Mouse (Mus musculus) frontal cortex, adult 2 months (tissue): ENCODE data around the gene Sult1a1. TPM values are rescaled to one million over a fixed set of nuclear protein-coding genes. Genes with fewer than 3 reads are reported as not detected.
"Not testable (repeated sequence)": the region's sequence is repeated elsewhere in the genome, so short reads cannot be mapped to it uniquely, and the experiment has no call there.

Experiments used
- DNase-seq, 2 experiments: peaks; one replicate each; pipeline ENCODE4 v3.0.0; 2022; ENCODE audit warnings: low spot score in 1 of 2; ENCODE audit errors: extremely low spot score in 1 of 2
- polyA plus RNA-seq: library from polyadenylated mRNA; depleted of rRNA; stranded (reverse); fragments of >200 nt; gene quantifications from 2 replicates; pipeline ENCODE4 v1.2.3, GENCODE M21; 2012

The Sult1a1 gene
- polyA plus RNA-seq, 1 experiment = 11.1 TPM

DNA sequence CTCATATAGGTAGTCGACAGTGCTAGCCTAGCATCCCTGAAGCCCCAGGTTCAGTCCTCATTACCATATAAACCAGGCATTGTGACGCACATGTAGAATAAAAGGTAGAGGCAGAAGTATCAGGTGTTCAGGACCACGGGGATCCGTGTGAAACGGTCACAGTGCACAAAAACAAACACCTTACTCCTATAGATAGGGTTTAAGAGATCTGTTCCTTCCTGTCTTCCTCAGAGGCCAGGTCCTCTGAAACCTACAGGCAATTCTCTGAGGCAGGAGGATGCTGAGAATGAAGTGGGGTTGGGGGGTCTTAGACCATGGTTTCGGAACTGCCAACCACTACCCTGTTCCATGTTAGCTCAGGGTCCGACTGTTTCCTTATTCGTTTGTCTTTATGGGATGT lies 21.6 kb upstream of the Sult1a1 start:
- DNase-seq = no peak

DNA sequence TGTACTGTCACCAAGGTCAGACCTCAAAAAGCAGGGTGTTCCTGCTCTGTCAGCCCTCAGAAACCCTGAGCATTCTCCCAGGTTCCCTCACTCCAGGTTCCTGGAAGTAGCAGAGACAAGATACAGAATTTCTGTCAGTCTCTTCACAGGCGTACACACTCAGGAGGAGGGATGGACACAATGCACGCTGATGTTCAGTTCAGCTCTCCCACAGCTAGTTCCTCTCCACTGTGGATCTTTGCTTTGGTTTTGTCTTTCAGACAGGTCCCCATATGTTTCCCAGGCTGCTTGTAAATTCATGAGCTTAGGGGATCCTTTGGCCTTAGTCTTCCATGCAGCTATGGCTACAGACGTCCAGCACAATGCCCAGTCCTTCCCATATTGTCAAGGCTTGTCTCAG lies 20.7 kb upstream of the Sult1a1 start:
- no peak for DNase-seq

DNA sequence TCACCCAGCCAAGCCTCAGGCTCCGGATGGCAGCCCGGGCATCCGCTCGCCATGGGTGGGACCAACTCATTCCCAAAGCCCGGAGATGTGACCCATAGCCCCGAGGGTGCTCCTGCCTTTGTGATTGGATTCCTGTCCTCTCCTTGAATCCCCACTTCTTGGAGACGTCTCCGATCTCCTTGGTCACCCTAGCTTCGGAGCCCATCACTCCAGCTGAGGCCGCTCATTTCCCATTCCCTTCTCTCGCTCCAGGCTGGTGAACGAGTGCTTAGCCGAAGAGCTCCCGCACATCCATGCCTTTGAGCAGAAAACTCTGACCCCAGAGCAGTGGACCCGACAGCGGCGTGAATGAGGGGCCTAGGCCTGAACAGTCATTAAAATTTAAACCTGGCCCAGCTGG lies 20.1 kb upstream of the Sult1a1 start:
- DNase-seq = no peak

DNA sequence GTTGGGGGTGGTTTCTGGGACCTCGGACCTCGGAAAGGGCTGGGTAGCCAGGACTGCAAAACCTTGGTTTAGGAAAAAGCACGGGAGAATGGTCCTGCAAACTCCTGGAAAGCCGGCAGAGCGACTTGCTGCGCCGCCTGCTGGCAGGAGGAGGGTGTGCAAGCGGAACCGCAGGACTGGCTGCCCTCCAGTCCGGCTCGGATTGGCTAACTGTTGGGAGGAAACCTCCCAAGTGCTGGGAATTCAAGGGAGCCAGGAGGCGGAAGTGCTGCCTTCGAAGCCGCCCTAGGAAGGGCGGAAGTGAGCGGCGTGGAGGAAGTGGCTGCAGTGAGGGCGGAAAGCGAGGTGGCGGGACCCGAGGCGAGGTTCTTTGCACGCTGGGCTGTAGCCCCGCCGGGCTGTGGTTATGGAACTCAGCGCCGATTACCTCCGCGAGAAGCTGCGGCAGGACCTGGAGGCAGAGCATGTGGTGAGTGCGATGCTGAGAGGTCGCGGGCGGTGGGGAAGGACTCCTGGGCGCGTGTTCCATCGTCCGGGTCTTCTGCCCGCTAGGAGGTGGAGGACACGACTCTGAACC lies 19.5 kb upstream of the Sult1a1 start, which contains the start of gene Slx1b:
Gene Slx1b, minus strand, starts transcription at position 154 of the 577 bp plus-strand sequence.
- DNase-seq = peak; percentile 91 to 97

DNA sequence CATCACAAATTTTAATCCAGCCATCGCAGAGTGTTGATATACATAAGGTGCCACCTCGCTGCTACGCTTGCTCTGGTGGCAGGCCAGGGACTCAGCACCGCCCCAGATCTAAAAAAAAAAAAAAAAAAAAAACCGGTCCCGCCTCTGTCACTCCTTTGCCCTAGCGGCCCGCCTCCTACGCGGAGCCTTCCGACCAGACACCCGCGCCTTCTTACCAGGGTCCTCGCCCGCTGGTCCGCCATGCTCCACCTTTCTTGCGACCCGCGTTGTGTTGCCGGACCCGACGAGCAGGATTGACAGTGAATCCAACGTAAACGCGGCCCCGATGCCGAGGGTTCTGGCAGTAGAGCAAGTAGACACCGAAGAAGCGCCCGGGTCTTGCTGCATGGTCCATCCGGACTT lies 19.0 kb upstream of the Sult1a1 start, which contains the start of gene Bola2:
Gene Bola2, plus strand, starts transcription at position 192 of the 402 bp plus-strand sequence.
- DNase-seq = no peak

DNA sequence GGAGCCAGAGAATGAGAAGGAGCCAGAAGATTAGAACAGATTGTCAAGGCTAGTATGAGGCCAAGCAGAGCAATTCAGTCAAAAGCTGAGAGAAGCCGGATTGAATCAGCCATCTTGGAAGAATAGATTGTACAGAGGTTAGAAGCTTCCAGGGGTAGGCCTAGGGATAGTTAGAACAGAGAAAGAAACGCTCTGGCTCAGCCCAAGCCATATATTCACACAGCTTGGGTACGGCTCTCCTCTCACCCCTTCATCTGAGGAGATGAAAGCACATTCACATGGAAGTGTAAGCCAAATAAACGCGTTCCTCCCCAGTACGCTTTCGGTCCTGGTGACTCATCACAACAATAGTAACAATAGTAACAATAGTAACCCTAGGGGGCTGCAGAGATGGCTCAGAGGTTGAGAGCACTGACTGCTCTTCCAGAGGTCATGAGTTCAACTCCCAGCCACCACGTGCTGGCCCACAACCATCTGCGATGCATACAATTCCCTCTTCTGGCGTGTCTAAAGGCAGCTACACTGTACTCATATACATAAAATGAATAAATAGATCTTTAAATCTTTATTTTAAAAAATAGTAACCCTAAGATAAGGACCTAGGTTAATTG lies 18.3 kb upstream of the Sult1a1 start:
- no peak for DNase-seq

DNA sequence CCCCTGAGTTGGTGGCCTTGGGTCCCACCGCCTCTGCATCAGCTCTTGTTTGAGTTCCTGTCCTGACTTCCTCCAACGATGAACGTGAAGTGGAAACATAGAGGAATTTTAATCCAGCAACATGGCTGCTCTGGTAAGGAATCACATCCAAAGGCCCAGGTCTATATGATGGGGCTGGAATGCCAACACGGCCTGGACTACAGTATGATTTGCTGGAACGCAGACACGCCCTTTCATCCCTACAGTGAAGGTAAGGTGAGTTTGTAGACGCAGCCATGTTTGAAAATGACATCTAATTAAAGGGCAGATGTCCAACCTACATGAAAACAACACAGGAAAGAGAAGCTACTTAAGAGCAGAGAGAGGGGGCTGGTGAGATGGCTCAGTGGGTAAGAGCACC lies 17.5 kb upstream of the Sult1a1 start:
- DNase-seq = no peak

DNA sequence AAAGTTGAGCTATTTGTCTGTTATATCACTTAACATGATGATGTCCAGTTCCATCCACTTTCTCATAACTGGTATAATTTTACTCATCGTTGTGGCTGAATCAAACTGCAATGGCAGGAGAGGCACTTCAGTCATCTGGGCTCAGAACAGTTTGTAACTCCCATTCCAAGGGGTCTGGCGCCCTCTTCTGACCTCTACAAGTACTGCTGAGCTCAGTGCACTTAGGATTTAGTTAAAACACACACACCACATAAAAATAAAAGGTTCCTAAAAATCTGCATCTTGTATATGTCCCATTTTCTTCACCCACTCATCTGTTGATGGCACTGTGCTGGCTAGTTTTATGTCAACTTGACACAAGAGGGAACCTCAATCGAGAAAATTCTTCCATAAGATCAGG lies 17.0 kb upstream of the Sult1a1 start:
- peak; percentile 59 to 93 for DNase-seq

DNA sequence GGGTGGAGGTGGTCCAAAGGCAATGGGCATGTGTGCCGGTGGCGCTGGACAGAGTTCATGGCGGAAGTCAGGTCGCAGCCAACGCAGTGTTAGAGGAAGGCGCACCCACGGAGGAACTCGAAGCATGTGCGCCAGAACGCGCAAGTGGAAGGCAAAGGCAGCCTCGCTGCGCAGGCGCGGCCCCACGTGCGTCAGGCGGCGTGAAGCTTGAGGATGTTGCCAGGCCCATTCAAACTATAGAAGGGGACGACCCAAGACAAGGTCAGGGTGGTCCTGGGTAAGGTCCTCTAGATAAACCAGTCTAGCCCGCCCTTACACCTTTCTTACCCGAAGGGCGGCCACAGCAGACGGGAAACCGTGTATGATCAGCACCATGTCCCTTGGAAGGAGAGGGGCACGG lies 16.2 kb upstream of the Sult1a1 start:
- no peak for DNase-seq

DNA sequence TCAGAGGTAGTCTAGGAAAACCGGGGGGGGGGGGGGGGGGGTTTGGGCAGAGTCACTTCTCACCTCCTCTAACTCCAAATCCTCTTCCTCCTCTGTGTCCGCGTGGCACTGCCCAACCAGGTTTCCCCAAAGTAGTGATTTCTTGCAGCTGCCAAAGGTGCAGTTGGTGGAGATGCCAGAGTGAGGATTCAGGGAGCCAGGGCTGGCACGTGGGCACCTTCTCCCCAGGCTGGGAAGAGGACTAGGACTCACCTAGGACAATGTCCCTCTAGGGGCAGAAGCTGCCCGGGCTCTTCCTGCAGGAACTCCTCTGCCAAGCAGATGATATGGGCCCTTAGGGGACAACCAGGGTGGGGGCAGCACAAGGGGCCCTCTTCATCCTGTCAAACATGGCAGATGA lies 15.4 kb upstream of the Sult1a1 start:
- no peak for DNase-seq

DNA sequence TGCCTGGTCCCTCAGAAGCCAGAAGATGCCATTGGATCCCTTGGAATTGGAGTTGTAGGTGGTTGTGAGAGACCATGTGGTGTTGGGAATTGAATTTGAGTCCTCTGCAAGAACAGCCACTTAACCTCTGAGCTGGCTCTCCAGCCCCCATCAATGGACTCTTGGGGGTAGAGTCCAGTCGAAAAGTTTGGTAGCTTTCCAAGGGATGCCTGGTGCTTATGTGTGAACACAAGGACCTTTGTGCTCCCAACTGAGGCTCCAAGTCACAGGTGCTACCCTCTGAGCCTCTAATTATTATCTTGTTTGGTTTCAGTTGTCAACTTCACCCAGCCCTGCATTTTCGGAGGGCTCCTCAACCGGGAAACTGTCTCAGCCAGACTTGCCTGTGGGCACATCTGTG lies 14.5 kb upstream of the Sult1a1 start:
- DNase-seq = no peak

DNA sequence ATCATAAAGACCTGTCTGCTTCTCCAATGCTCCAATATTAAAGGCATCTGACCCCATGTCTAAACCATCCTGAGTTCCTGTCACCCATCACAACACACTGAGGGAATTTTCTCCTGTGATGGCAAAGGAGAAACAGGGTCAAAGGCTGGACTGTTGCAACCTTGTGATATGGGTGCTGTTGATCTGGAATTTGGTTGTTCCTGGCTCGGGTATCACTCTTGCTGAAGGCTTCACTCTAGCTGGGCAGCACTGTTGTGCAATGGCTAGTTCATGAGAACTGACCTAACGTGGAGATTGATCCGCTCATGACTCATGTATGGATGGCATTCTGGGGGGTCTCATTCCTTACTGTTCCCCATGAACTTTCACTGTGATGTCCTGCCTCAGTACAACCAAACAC lies 12.8 kb upstream of the Sult1a1 start:
- DNase-seq = no peak

DNA sequence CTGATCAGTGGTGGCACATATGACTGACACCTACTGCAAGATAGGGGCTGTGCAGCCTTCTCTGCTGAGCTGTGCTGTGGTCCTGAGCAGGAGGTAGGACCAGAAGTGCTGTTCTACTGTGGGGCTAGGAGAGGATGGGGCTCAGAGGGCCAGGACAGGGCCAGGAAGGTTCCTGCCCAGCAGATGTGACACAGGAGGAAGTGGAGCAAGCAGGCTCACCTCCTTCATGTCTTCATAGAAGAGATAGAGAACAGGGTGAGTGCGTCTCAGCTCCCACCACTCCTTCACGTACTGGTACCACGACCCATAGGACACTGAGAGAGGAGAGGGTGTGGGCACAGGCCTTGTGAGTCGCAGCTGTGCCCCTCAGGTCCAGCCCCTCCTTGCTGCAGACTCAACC lies 11.9 kb upstream of the Sult1a1 start:
- not testable (repeated sequence) for DNase-seq

DNA sequence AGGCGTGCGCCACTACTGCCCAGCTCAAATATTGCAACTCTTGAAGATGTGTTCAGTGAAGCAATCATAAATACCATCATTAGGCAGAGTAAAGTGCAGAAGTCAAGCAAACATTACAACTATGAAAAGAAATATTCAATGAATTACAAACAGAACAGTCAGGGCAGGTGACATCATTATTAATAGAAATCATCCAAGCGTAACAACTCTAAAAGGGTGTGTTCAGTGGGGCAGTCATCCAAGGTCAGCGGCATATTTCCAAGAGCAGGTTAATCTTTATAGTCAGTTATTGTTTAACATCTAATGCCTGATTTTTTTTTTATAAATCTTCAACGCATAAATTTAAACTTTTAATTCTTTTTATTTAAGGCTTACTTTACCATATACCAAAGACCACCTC lies 5.0 kb upstream of the Sult1a1 start:
- no peak for DNase-seq

DNA sequence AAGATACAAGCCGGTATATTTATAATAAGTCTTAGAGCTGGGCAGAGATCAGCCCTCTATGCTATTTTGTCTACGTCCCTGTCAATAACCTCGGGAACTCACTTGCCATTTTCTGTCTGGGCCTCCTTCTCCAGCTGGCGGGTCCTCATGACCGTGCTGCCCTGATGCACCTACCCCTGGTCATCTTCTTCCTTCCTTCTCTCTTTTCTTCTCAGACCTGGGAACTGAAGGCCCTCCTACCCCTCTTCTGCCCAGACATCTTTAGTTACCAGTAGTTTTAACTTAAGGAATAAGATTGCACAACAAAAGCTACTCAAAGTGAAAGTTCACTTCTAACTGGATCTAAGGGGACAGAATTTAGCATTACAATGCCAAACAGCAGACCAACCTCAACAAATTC lies 3.5 kb upstream of the Sult1a1 start:
- DNase-seq = no peak

DNA sequence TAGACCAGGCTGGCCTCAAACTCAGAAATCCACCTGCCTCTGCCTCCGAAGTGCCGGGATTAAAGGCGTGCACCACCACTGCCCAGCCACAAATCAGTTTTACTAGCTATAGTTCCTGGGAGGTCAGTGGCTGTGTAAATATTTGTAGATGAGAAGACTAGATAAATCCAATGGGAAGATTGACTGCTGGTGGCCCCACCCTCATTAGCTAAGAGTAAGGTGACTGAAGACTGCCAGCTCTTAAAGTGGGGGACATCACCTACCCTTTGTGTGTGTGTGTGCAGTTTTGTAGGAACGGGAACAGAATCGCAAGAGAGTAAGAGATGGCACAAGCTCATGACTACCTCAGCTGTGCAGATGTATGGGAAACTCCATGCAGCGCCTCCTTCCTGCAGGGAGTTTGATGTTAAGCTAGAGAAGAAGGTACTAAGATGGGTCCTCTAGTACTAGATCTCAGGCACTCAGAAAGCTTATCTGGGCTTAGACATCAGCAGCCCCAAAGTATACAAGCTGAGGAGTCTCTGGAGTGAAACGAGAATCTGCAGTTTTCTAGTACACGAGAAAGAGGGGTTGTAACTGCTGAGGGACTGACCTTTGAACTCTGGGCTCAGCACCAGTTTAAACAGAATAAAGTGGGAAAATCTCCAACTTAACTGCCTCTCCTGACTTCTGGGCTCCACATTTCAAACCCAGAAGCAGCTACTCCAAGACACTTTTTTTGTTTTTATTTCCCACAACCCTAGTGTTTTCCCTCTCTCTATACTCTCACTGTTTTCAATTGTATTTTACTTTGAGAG lies 2.5 kb upstream of the Sult1a1 start:
- DNase-seq = no peak

DNA sequence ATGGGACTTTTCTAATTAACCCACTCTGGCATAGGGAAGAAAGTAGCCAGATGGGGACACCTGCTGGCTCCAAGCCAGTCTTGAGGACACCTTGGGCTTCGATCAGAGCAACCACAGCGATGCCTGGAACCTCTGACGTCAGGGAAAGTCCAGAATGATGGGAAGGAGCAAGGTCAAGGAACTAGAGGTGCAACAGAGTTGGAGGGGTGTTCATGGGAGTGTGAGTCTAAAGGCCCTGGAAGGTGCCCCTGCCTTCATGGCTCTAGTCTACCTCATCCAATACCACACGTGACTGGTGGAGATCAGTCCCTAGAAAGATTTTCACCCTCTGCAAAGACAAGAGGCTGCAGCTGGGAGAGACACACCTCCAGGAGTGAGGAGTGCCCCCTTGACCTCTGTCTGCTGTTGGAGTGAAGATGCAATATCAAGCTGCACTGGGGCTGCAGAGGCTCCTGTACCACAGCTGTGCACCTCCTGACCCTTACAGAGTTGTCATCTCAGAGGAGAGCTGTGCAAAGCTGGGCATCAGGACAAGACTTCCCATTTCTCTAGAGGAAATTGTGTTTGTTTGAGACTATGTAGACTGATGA lies 494 bp upstream of the Sult1a1 start:
- no peak for DNase-seq

DNA sequence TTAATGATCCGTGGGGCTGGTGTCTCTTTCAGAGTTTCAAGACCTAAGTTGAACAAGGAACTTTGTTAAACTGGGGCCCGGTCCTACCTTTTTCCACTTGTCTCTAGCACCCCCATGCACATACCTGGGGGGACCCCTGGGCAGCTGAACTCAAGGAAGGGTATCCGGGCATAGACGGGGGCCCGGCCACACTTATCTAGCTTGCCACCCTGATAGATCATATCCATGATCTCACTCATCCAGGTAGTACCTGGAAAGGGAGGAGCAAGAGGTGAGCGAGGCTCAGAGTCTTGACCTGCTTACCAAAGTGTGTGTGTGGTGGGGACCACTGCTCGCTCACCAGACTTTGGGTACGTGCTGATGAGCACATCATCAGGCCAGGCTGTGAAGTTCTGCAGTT lies 1.1 kb downstream of the Sult1a1 start:
- DNase-seq = no peak

DNA sequence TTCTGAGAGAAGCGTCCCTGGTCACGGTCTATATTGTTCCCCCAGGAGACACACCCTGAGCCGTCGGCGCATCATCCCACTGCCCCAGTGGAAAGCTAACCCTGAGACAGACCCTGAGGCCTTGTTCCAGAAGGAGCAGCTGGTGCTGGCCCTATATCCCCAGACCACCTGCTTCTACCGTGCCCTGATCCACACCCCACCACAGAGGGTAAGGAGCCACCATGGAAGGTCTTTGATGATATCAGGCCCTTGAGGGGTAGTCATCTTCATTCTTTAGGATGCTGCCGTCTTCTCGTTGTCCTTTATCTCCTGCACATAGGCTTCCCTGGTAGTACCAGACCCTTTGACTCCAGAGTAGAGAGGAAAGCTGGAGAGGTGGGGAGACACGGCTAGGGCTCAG lies 4.1 kb downstream of the Sult1a1 start:
- no peak for DNase-seq

DNA sequence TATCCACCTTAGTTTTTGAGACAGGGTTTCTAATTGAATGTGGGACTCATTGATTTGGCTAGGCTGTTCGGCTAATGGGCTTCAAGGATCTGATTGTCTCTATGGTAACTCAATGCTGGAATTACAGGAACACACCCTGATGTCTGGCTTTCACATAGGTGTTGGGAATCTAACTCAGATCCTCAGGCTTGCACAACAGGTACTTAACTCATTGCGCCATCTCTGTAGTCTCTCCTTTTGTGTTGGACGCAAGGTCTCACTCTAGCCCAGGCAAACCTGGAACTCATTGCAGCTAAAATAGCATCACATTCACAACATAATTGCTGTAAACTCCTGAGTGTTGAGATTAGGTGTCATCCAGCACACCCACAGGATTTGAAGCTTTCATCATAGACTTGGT lies 6.1 kb downstream of the Sult1a1 start:
- DNase-seq = no peak

DNA sequence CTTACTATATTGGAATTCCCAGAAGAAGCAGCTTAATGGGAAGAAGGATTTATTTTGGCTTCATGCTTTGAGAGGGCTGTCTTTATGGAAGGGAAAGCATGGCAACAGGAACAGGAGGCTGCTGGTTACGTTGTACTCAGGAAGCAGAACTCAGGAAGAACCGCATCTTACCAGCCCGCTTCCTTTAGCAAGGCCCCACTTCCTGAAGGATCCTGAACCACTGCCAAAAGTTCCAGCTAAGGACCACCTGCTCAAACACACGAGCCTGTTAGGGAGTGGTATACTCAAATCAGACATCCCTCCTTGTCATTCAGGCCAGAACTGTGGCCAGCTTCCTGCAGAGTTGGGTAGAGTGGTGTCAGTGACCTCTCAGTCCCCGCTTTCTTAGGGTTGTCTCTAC lies 7.8 kb downstream of the Sult1a1 start:
- no peak for DNase-seq
